Mouse (Mus musculus) brain, embryonic 14.5 days (tissue): ENCODE data around the gene Atxn1.

ENCODE experiments used
- CTCF ChIP-seq: fragments of 200-500 bp; IDR thresholded peaks from 2 replicates; pipeline ENCODE4 v1.5.1; 2012; ENCODE audit warnings: inconsistent platforms, mild to moderate bottlenecking, moderate library complexity, borderline replicate concordance; ENCODE audit not compliant: insufficient read depth, insufficient read length; ENCODE audit errors: extremely low read depth
- POLR2A ChIP-seq: fragments of 200-500 bp; IDR thresholded peaks from 2 replicates; pipeline ENCODE4 v1.6.1; 2012; ENCODE audit warnings: mild to moderate bottlenecking, inconsistent platforms, borderline replicate concordance; ENCODE audit not compliant: poor library complexity, insufficient read depth, insufficient read length, severe bottlenecking; ENCODE audit errors: extremely low read depth

DNA sequence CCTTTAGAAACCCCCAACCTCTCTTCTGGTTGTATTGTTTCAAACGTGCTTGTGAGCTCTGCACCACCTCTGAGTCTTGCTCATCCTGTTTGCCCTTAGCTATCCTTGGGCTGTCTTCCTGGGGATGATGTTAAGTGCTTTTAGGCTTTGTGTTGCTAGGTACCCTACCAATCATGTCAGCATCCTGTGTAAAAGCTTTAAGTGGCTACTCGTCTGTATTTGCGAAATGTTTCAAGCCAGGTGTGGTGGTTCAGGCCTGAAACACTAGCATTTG, 278.6 kb downstream of the Atxn1 start:
- no peak for TF ChIP-seq CTCF
- no peak for TF ChIP-seq POLR2A
